Mouse (Mus musculus): ENCODE data around the gene Src. TPM values are rescaled to one million over a fixed set of nuclear protein-coding genes. Genes with fewer than 3 reads are reported as not detected.
"Not testable (repeated sequence)": the region's sequence is repeated elsewhere in the genome, so short reads cannot be mapped to it uniquely, and the experiment has no call there.

The Src gene
- polyA plus RNA-seq (2012; rRNA removed), result 69.8 and 93.9 TPM in 2 replicates

GRCm38 (mm10) chr2:157418206-157418605 is at the start of gene Src:
Src (plus strand) TSS chr2:157418444.
- DNase-seq (ENCODE audit: low read depth, low spot score), result no peak

GRCm38 (mm10) chr2:157371696-157372095 is 46.5 kb upstream of the Src start:
- no peak for DNase-seq (ENCODE audit: low read depth, low spot score)
- WGBS, result 61% methylated on average over 6 of the region's 6 CpGs

More at GRCm38 (mm10) chr2:157418206-157418605, at the start of gene Src:
- 36% methylated on average over 13 of the region's 13 CpGs for whole genome bisulfite sequencing

GRCm38 (mm10) chr2:157373681-157374080 is 44.6 kb upstream of the Src start:
- no peak for DNase-seq (ENCODE audit: low read depth, low spot score)
- 18% methylated on average over 3 of the region's 3 CpGs for WGBS

- no peak for DNase-seq (ENCODE audit: low read depth, low spot score)
- WGBS, result 44% methylated on average over 8 of the region's 8 CpGs
These were observed 43.2 kb upstream of the Src start for GRCm38 (mm10) chr2:157375051-157375450.

GRCm38 (mm10) chr2:157375794-157376757 is 42.2 kb upstream of the Src start:
- WGBS, result 26% methylated on average over 14 of the region's 14 CpGs
- no peak for DNase-seq (ENCODE audit: low read depth, low spot score)

- 54% methylated on average over 3 of the region's 3 CpGs for WGBS
- DNase-seq (ENCODE audit: low read depth, low spot score), result no peak
These were observed 41.2 kb upstream of the Src start for GRCm38 (mm10) chr2:157376995-157377394.

GRCm38 (mm10) chr2:157384836-157385235 is 33.4 kb upstream of the Src start:
- DNase-seq (ENCODE audit: low read depth, low spot score), result no peak
- 79% methylated on average over 4 of the region's 4 CpGs for WGBS

- DNase-seq (ENCODE audit: low read depth, low spot score), result not testable (repeated sequence)
- WGBS, result 89% methylated on average over 14 of the region's 14 CpGs
These were observed 29.2 kb upstream of the Src start for GRCm38 (mm10) chr2:157388901-157389590.

- no peak for DNase-seq (ENCODE audit: low read depth, low spot score)
- 82% methylated on average over 7 of the region's 7 CpGs for WGBS
These were observed 28.7 kb upstream of the Src start for GRCm38 (mm10) chr2:157389591-157389921.

GRCm38 (mm10) chr2:157392331-157392730 is 25.9 kb upstream of the Src start:
- WGBS, result 77% methylated on average over 2 of the region's 2 CpGs
- no peak for DNase-seq (ENCODE audit: low read depth, low spot score)

GRCm38 (mm10) chr2:157393549-157393948 is 24.7 kb upstream of the Src start:
- WGBS, result 92% methylated on average over 4 of the region's 4 CpGs
- DNase-seq (ENCODE audit: low read depth, low spot score), result no peak

GRCm38 (mm10) chr2:157394868-157395267 is 23.4 kb upstream of the Src start:
- DNase-seq (ENCODE audit: low read depth, low spot score), result no peak
- 28% methylated on average over 6 of the region's 6 CpGs for WGBS

GRCm38 (mm10) chr2:157395371-157395770 is 22.9 kb upstream of the Src start:
- WGBS, result 23% methylated on average over 5 of the region's 5 CpGs
- no peak for DNase-seq (ENCODE audit: low read depth, low spot score)

GRCm38 (mm10) chr2:157395960-157396359 is 22.3 kb upstream of the Src start:
- WGBS, result 57% methylated on average over 13 of the region's 13 CpGs
- DNase-seq (ENCODE audit: low read depth, low spot score), result no peak

GRCm38 (mm10) chr2:157397376-157397775 is 20.9 kb upstream of the Src start:
- 41% methylated on average over 4 of the region's 4 CpGs for whole genome bisulfite sequencing
- DNase-seq (ENCODE audit: low read depth, low spot score), result no peak

GRCm38 (mm10) chr2:157398539-157398938 is 19.7 kb upstream of the Src start:
- over 99% methylated on average over 4 of the region's 4 CpGs for WGBS
- DNase-seq (ENCODE audit: low read depth, low spot score), result no peak

- WGBS, result 82% methylated on average over 10 of the region's 10 CpGs
- DNase-seq (ENCODE audit: low read depth, low spot score), result no peak
These were observed 18.4 kb upstream of the Src start for GRCm38 (mm10) chr2:157399797-157400196.

GRCm38 (mm10) chr2:157400491-157400890 is 17.8 kb upstream of the Src start:
- DNase-seq (ENCODE audit: low read depth, low spot score), result no peak
- 88% methylated on average over 6 of the region's 6 CpGs for WGBS

GRCm38 (mm10) chr2:157401261-157401660 is 17.0 kb upstream of the Src start:
- DNase-seq (ENCODE audit: low read depth, low spot score), result no peak
- 90% methylated on average over 2 of the region's 2 CpGs for WGBS

GRCm38 (mm10) chr2:157407596-157407995 is 10.6 kb upstream of the Src start:
- DNase-seq (ENCODE audit: low read depth, low spot score), result no peak
- WGBS, result 66% methylated on average over 7 of the region's 7 CpGs

All from large intestine, adult 2 months (tissue).